18 mouse cellular contexts compared by ENCODE assay signal in the genomic region with DNA sequence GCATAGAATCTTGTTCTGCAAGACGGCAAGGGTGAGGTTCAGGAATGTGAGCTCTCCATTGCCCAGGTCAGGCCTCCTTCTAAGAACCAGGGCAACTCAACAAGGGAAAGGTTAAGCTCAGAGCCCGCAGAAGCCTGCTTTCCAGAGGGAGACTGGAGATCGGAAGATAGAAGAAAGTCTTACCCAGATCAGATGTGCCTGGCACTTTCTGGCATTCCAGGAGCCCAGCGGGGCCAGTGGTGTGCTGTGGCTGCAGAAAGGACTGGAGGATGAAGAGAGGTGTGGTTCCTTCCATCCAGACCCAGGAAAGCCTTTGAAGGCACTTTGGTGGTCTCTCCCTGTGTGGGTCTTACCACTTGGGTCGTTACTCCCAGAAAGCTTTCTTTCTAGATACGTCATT.
"Had no signal": no experiment of that assay in that cellular context is flagged by ENCODE, and none has a peak within 500 bp of the region (broad histone marks: within the 10 kb centered on the region; RNA-seq: fewer than 3 reads in every experiment).

No protein-coding gene starts in this region.

- ATAC-seq: liver, postnatal 0 days; lung, postnatal 0 days; midbrain, embryonic 13.5 days; midbrain, embryonic 15.5 days had no signal

- H3K9ac ChIP-seq: liver, postnatal 0 days; lung, embryonic 15.5 days; midbrain, embryonic 13.5 days; midbrain, embryonic 15.5 days; neural tube, embryonic 12.5 days; stomach, embryonic 15.5 days had no signal

- H3K27me3 ChIP-seq: lung, embryonic 15.5 days; midbrain, embryonic 13.5 days; midbrain, embryonic 15.5 days; neural tube, embryonic 12.5 days; stomach, embryonic 15.5 days had no signal

- DNase-seq: liver, postnatal 0 days; lung, adult 2 months; lung, postnatal 14 days; lung, postnatal 36 days; right cerebral cortex, postnatal 14 days; thymus, adult 2 months; thymus, postnatal 25 days; thymus, postnatal 4 days had no signal

- H3K9me3 ChIP-seq: lung, embryonic 15.5 days; midbrain, embryonic 13.5 days; midbrain, embryonic 15.5 days; neural tube, embryonic 12.5 days; stomach, embryonic 15.5 days had no signal

- H3K4me1 ChIP-seq: midbrain, embryonic 13.5 days; neural tube, embryonic 12.5 days had no signal

- H3K27ac ChIP-seq: lung, embryonic 15.5 days; macrophage; midbrain, embryonic 13.5 days; midbrain, embryonic 15.5 days; neural tube, embryonic 12.5 days; stomach, embryonic 15.5 days; stomach, postnatal 0 days had no signal

- H3K4me2 ChIP-seq: lung, embryonic 15.5 days; midbrain, embryonic 11.5 days; midbrain, embryonic 13.5 days; midbrain, embryonic 15.5 days; neural tube, embryonic 12.5 days; stomach, embryonic 15.5 days had no signal

- H3K36me3 ChIP-seq: lung, embryonic 15.5 days; midbrain, embryonic 13.5 days; midbrain, embryonic 15.5 days; neural tube, embryonic 12.5 days; stomach, embryonic 15.5 days had no signal

- H3K4me3 ChIP-seq: lung, embryonic 15.5 days; megakaryocyte, embryonic 14.5 days; midbrain, embryonic 13.5 days; midbrain, embryonic 15.5 days; neural tube, embryonic 12.5 days; stomach, embryonic 15.5 days had no signal
